Mouse (Mus musculus) forebrain, embryonic 11.5 days (tissue): ENCODE data around the gene Lenep. TPM values are rescaled to one million over a fixed set of nuclear protein-coding genes. Genes with fewer than 3 reads are reported as not detected.
"Not testable (repeated sequence)": the region's sequence is repeated elsewhere in the genome, so short reads cannot be mapped to it uniquely, and the experiment has no call there.

ENCODE experiments used
- ATAC-seq: fragments of 200-750 bp; cut with Nextera tagmentation; replicated peaks from 2 replicates; pipeline ENCODE4 v1.8.0; 2017; ENCODE audit warnings: moderate TSS enrichment; ENCODE audit not compliant: low FRiP score
- DNase-seq: peaks from one replicate; pipeline ENCODE4 v3.0.0-alpha.2; 2017; ENCODE audit warnings: low spot score
- H3K27ac ChIP-seq: fragments of 300-500 bp; sonication (generic); 2 replicates; pipeline ENCODE4 v1.5.1; 2014; ENCODE audit warnings: low read depth, low read length
- H3K27me3 ChIP-seq: fragments of 300-500 bp; sonication (generic); 2 replicates; pipeline ENCODE4 v1.6.1; 2014; ENCODE audit warnings: mild to moderate bottlenecking, low read length, mixed read lengths; ENCODE audit not compliant: control insufficient read depth, insufficient read depth
- H3K36me3 ChIP-seq: fragments of 300-500 bp; sonication (generic); 2 replicates; pipeline ENCODE4 v1.6.1; 2014; ENCODE audit warnings: mild to moderate bottlenecking, low read length, moderate library complexity, mixed read lengths; ENCODE audit not compliant: control insufficient read depth, insufficient read depth
- H3K4me1 ChIP-seq: fragments of 300-500 bp; sonication (generic); replicated peaks from 2 replicates; pipeline ENCODE4 v1.6.1; 2014; ENCODE audit warnings: low read length, mixed read lengths; ENCODE audit not compliant: control insufficient read depth, insufficient read depth
- H3K4me2 ChIP-seq: fragments of 300-500 bp; sonication (generic); 2 replicates; pipeline ENCODE4 v1.6.1; 2014; ENCODE audit warnings: low read depth, mild to moderate bottlenecking, low read length, moderate library complexity, mixed read lengths; ENCODE audit not compliant: severe bottlenecking
- H3K4me3 ChIP-seq: fragments of 300-500 bp; sonication (generic); 2 replicates; pipeline ENCODE4 v1.5.1; 2014; ENCODE audit warnings: low read depth, low read length
- H3K9ac ChIP-seq: fragments of 300-500 bp; sonication (generic); 2 replicates; pipeline ENCODE4 v1.6.1; 2014; ENCODE audit warnings: low read length
- H3K9me3 ChIP-seq: fragments of 300-500 bp; sonication (generic); 2 replicates; pipeline ENCODE4 v1.6.1; 2016; ENCODE audit warnings: low read length, mixed read lengths; ENCODE audit not compliant: control insufficient read depth
- WGBS: fragments of 180-500 bp; shearing (Covaris S2); extraction: QIAGEN DNeasy Blood & Tissue Kit; methylation state at CpG from one replicate; pipeline ENCODE4 v1.1.7; 2014; 5-methylcytosine and 5-hydroxymethylcytosine counted together
- polyA plus RNA-seq: library from polyadenylated mRNA; unstranded; fragments of >200 nt; fragmentation: Nextera tagmentation; extraction: Ambion mirVana; gene quantifications from 2 replicates; pipeline ENCODE4 v1.2.1, GENCODE M21; 2014

Gene Lenep
- polyA plus RNA-seq, 1 experiment from 2014 or later: 0.91 TPM

DNA sequence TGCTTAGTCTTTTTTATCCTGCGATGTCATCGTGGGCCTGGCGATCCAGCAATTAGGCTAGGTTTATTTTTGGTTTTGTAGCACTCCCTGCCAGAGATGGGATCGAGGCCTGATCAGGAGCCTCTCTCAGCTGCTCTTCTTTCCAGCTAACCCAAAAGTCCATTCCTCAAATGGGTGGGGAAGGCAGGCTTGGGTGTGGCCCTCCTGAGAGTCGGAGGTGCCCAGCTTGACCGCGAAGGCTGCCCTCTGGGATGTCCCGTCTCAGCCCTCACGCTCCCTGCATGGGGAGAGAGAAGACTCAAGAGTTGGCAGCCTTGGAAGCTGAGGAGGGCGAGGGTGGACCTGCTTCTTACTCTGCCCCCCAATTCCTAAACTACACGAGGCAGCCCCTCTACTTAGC is 31.9 kb upstream of the Lenep start:
- no peak overlapping the region; the same call in 1 of the 2 replicates for H3K9ac ChIP-seq

GRCm38 (mm10) chr3:89432606-89433005 is 30.0 kb upstream of the Lenep start:
- no peaks in the 10 kb centered on the region for H3K27me3 ChIP-seq
- H3K36me3 ChIP-seq: peaks cover 4% of the 10 kb centered on the region
- H3K4me3 ChIP-seq: no peak overlapping the region
- no peak overlapping the region for H3K4me2 ChIP-seq
- WGBS: 94% methylated on average over 8 of the region's 8 CpGs
- H3K4me1 ChIP-seq: peaks cover 13% of the 10 kb centered on the region
- H3K9ac ChIP-seq: no peak overlapping the region
- H3K9me3 ChIP-seq: no peaks in the 10 kb centered on the region
- no peak overlapping the region for H3K27ac ChIP-seq
- DNase-seq (no peak), ATAC-seq (no peak)

More for the DNA sequence above, 31.9 kb upstream of the Lenep start:
- WGBS: 86% methylated on average over 11 of the region's 11 CpGs
- no peaks in the 10 kb centered on the region for H3K27me3 ChIP-seq
- DNase-seq (no peak), ATAC-seq (no peak)
- H3K36me3 ChIP-seq: peaks cover 4% of the 10 kb centered on the region
- H3K4me2 ChIP-seq: no peak overlapping the region
- H3K9me3 ChIP-seq: no peaks in the 10 kb centered on the region
- peaks cover 13% of the 10 kb centered on the region for H3K4me1 ChIP-seq
- 0 out of 2 replicates have a peak overlapping the region, but pooled peaks have one; percentile 15 for H3K27ac ChIP-seq
- H3K4me3 ChIP-seq: no peak overlapping the region

DNA sequence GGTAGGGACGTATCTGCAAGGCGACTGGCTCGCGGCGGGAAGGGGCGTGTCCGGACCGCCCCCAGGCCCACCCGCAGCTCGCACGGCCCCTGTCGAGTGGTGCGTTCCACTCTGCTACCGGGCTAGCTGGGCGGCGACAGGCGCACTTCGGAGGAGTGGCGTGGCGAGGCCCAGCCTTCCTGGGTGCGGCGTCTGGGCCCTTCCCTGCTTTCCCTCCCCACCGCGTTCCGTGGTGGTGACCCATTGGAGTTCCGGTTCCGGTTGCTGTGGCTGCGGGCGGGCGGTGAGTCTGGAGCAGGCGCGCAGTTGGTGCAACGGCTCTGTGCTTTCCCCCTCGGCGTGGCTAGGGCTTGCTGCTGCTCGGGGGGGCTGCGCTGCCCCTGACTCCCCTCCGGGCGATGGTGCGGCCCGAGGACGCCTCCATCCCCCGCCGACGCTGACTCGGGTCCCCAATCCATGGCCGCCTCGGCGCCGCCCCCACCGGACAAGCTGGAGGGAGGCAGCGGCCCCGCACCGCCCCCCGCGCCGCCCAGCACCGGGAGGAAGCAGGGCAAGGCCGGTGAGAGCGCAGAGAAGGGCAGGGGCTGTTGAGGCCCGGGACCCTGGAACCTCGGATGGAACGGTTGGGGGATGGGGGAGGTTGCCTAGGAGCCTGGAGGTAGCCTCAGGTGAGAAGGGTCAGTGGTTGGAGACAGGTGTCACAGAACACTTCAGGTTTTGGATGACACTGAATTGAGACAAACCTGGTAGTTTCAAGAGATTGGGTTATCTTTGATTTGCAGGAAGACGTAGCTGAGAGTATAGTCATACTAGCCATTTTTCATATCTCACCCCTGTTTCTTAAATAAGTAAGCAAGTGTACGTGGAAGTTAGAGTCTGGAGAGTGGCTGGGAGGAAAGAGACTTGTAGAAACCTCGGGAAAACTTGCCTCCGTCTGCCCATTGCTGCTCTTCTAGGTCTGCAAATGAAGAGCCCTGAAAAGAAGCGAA is 27.9 kb upstream of the Lenep start, which contains the start of gene Pygo2:
Gene Pygo2, plus strand, starts transcription at position 44 of the 989 bp plus-strand sequence.
- Histone ChIP-seq H3K9me3 (no peaks in the 10 kb centered on the region), H3K4me1 (peaks cover 9% of the 10 kb centered on the region; the same call in 1 of the 2 replicates), H3K27me3 (no peaks in the 10 kb centered on the region), H3K36me3 (peaks cover 4% of the 10 kb centered on the region), H3K27ac (peak within 1 kb of the TSS; percentile 68), H3K4me3 (peak within 1 kb of the TSS; percentile 97), H3K4me2 (peak within 1 kb of the TSS; percentile 89), H3K9ac (peak within 1 kb of the TSS; percentile 88)
- DNase-seq (peak; percentile 98), ATAC-seq (peak; percentile 97)
- WGBS: 2% methylated on average over 68 of the region's 68 CpGs

- H3K4me3 ChIP-seq, H3K36me3 ChIP-seq, H3K27me3 ChIP-seq, H3K4me2 ChIP-seq, H3K27ac ChIP-seq, H3K9ac ChIP-seq, H3K9me3 ChIP-seq, H3K4me1 ChIP-seq, DNase-seq, ATAC-seq: not testable (repeated sequence)
- WGBS: 95% methylated on average over 7 of the region's 7 CpGs
Measured at GRCm38 (mm10) chr3:89429021-89429420, 26.4 kb upstream of the Lenep start.

DNA sequence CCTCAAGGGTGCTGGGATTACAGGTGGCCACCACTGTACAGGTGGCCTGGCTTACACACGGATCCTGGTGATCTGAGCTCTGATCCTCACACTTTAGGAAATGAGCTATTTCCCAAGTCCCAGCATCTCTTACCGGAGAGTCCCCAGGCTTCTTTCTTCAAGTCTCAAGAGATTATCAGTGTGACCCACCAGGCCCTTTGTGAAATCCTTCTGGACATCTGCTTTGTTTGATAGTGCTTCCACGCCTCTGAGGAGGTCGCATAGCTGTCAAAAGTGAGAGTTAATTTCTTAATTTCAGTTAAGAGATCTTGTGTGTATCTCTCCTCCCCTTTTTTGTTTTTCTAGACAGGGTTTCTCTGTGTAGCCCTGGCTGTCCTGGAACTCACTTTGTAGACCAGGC is 23.3 kb upstream of the Lenep start:
- Histone ChIP-seq H3K9me3 (no peaks in the 10 kb centered on the region), H3K27ac (no peak overlapping the region), H3K4me1 (peaks cover 10% of the 10 kb centered on the region), H3K36me3 (no peaks in the 10 kb centered on the region; the same call in none of the 2 replicates), H3K27me3 (no peaks in the 10 kb centered on the region), H3K4me2 (no peak overlapping the region), H3K4me3 (no peak overlapping the region), H3K9ac (no peak overlapping the region)
- WGBS: 88% methylated on average over 4 of the region's 4 CpGs
- ATAC-seq: no peak
- no peak for DNase-seq

- no peak overlapping the region for H3K4me3 ChIP-seq
- H3K27me3 ChIP-seq: no peaks in the 10 kb centered on the region
- ATAC-seq (no peak), DNase-seq (no peak)
- H3K36me3 ChIP-seq: no peaks in the 10 kb centered on the region; the same call in none of the 2 replicates
- WGBS: 87% methylated on average over 5 of the region's 5 CpGs
- H3K9ac ChIP-seq: no peak overlapping the region
- H3K4me1 ChIP-seq: peaks cover 11% of the 10 kb centered on the region
- no peak overlapping the region for H3K4me2 ChIP-seq
- H3K27ac ChIP-seq: no peak overlapping the region
- no peaks in the 10 kb centered on the region for H3K9me3 ChIP-seq
Measured at GRCm38 (mm10) chr3:89425141-89425525, 22.5 kb upstream of the Lenep start.

DNA sequence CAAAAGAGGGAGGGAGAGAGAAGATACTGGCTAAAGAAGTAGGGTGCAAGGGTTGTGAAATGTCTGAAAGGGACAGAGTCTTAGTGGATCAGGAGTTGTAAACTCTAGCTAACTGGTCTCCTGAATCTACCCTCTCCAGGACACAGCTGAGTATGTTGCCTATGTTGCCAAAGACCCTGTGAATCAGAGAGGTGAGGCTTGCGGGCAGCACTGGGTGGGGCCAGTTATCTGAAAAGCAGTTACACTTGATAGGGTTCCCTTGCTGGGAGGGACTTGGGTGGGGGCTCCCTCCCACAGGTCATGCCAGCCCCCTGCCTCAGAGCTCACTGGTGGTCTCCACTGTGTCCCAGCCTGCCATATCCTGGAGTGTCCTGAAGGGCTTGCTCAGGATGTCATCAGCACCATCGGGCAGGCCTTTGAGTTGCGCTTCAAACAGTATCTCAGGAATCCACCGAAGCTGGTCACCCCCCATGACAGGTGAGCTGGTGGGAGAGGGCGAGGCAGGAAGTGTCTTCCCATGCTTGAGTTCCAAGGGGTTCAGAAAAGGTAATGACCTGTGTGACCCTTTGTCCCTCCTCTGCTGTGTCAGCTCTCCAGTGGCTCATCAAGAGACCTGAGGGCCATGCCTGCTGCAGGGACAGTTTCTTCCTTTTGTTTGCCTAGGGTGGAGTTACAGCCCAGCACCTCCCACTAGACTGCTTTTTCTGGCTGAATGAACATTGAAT is 22.0 kb upstream of the Lenep start:
- no peaks in the 10 kb centered on the region for H3K27me3 ChIP-seq
- ATAC-seq (no peak), DNase-seq (no peak)
- H3K36me3 ChIP-seq: no peaks in the 10 kb centered on the region; the same call in none of the 2 replicates
- H3K9ac ChIP-seq: no peak overlapping the region
- H3K27ac ChIP-seq: no peak overlapping the region
- no peak overlapping the region for H3K4me2 ChIP-seq
- H3K4me3 ChIP-seq: no peak overlapping the region
- 92% methylated on average over 5 of the region's 5 CpGs for WGBS
- H3K9me3 ChIP-seq: no peaks in the 10 kb centered on the region
- H3K4me1 ChIP-seq: peaks cover 15% of the 10 kb centered on the region

- Histone ChIP-seq H3K36me3 (no peaks in the 10 kb centered on the region; the same call in none of the 2 replicates), H3K4me3 (peak overlapping the region; percentile 26; the same call in 1 of the 2 replicates), H3K4me1 (peaks cover 18% of the 10 kb centered on the region), H3K4me2 (peak overlapping the region; percentile 54; the same call in 1 of the 2 replicates), H3K27me3 (no peaks in the 10 kb centered on the region), H3K9ac (no peak overlapping the region; the same call in 1 of the 2 replicates), H3K27ac (no peak overlapping the region), H3K9me3 (no peaks in the 10 kb centered on the region)
- WGBS: 76% methylated on average over 6 of the region's 6 CpGs
- DNase-seq: no peak
- no peak for ATAC-seq
Measured at GRCm38 (mm10) chr3:89422556-89423205, 20.1 kb upstream of the Lenep start.
